Mouse (Mus musculus) v-Abl transformed pro-B cells (cell line): ENCODE data around the gene Lhfpl5.

Source experiments
- in situ Hi-C, 2 experiments: fragments of 400-800 bp; cut with MboI; formaldehyde crosslinking; loops; one replicate each; pipeline ENCODE4 v1.15.1; 2025; ENCODE audit not compliant: unreplicated experiment in 2 of 2

Lhfpl5 gene

GRCm38 (mm10) chr17:28621381-28622299 is 46.2 kb downstream of the Lhfpl5 start:
- in situ Hi-C loops = no loop called here

- in situ Hi-C loops = no loop called here
Measured at GRCm38 (mm10) chr17:28622300-28622759, 46.9 kb downstream of the Lhfpl5 start, which contains the start of gene Srpk1. Srpk1 (minus strand) TSS chr17:28622709.

- in situ Hi-C loops = no loop called here
Measured at GRCm38 (mm10) chr17:28624841-28625240, 49.4 kb downstream of the Lhfpl5 start.

- in situ Hi-C loops = no loop called here
Measured at GRCm38 (mm10) chr17:28625327-28625726, 49.9 kb downstream of the Lhfpl5 start.

GRCm38 (mm10) chr17:28626937-28627336 is 51.5 kb downstream of the Lhfpl5 start:
- in situ Hi-C loops = no loop called here

GRCm38 (mm10) chr17:28628248-28629124 is 53.0 kb downstream of the Lhfpl5 start:
- in situ Hi-C loops = no loop called here

GRCm38 (mm10) chr17:28629125-28629524 is 53.7 kb downstream of the Lhfpl5 start:
- in situ Hi-C loops = no loop called here
